Mouse (Mus musculus) midbrain, postnatal 0 days (tissue): ENCODE measurements around the gene Syne2. TPM values are rescaled to one million over a fixed set of nuclear protein-coding genes. Genes with fewer than 3 reads are reported as not detected.

Source experiments
- ATAC-seq: fragments of 200-750 bp; cut with Nextera tagmentation; 2 replicates; pipeline ENCODE4 v1.8.0; 2017; ENCODE audit warnings: moderate number of reproducible peaks, mild to moderate bottlenecking, moderate TSS enrichment, moderate library complexity; ENCODE audit not compliant: low FRiP score
- DNase-seq: peaks from one replicate; pipeline ENCODE4 v3.0.0-alpha.2; 2015; ENCODE audit warnings: low spot score
- H3K27ac ChIP-seq: fragments of 300-500 bp; sonication (generic); 2 replicates; pipeline ENCODE4 v1.5.1; 2014; ENCODE audit warnings: low read depth, mild to moderate bottlenecking, low read length, mixed read lengths
- H3K27me3 ChIP-seq: fragments of 300-500 bp; sonication (generic); 2 replicates; pipeline ENCODE4 v1.6.1; 2014; ENCODE audit warnings: low read length, control low read depth, mixed read lengths; ENCODE audit not compliant: insufficient read depth
- H3K36me3 ChIP-seq: fragments of 300-500 bp; sonication (generic); 2 replicates; pipeline ENCODE4 v1.6.1; 2014; ENCODE audit warnings: low read length, control low read depth, mixed read lengths; ENCODE audit not compliant: insufficient read depth
- H3K4me1 ChIP-seq: fragments of 300-500 bp; sonication (generic); 2 replicates; pipeline ENCODE4 v1.6.1; 2014; ENCODE audit warnings: mild to moderate bottlenecking, control low read depth, antibody characterized with exemption, low read length, mixed read lengths; ENCODE audit not compliant: insufficient read depth
- H3K4me2 ChIP-seq: fragments of 300-500 bp; sonication (generic); 2 replicates; pipeline ENCODE4 v1.6.1; 2014; ENCODE audit warnings: low read depth, mild to moderate bottlenecking, low read length, mixed read lengths; ENCODE audit not compliant: poor library complexity, severe bottlenecking
- H3K4me3 ChIP-seq: fragments of 300-500 bp; sonication (generic); 2 replicates; pipeline ENCODE4 v1.5.1; 2014; ENCODE audit warnings: low read depth, mild to moderate bottlenecking, low read length, moderate library complexity
- H3K9ac ChIP-seq: fragments of 300-500 bp; sonication (generic); replicated peaks from 2 replicates; pipeline ENCODE4 v1.6.1; 2014; ENCODE audit warnings: mild to moderate bottlenecking, low read length, moderate library complexity, mixed read lengths; ENCODE audit not compliant: poor library complexity, severe bottlenecking
- H3K9me3 ChIP-seq: fragments of 300-500 bp; sonication (generic); 2 replicates; pipeline ENCODE4 v1.6.1; 2016; ENCODE audit warnings: low read length, control low read depth
- CTCF ChIP-seq: IDR thresholded peaks from 2 replicates; pipeline ENCODE4 v1.5.1; 2016; ENCODE audit warnings: antibody characterized with exemption, mild to moderate bottlenecking
- WGBS: fragments of 180-500 bp; shearing (Covaris S2); extraction: QIAGEN DNeasy Blood & Tissue Kit; methylation state at CpG from one replicate; pipeline ENCODE4 v1.1.7; 2014; 5-methylcytosine and 5-hydroxymethylcytosine counted together
- polyA plus RNA-seq: library from polyadenylated mRNA; unstranded; fragments of >200 nt; fragmentation: Nextera tagmentation; extraction: Ambion mirVana; gene quantifications from 2 replicates; pipeline ENCODE4 v1.2.1, GENCODE M21; 2015
- total RNA-seq: library from RNA; depleted of rRNA; stranded (reverse); fragments of >200 nt; gene quantifications from 2 replicates; pipeline ENCODE4 v1.2.3, GENCODE M21; 2014

Gene Syne2
- total and polyA plus RNA-seq, 2 experiments from 2014 or later, result 20.3 to 49.3 TPM

DNA sequence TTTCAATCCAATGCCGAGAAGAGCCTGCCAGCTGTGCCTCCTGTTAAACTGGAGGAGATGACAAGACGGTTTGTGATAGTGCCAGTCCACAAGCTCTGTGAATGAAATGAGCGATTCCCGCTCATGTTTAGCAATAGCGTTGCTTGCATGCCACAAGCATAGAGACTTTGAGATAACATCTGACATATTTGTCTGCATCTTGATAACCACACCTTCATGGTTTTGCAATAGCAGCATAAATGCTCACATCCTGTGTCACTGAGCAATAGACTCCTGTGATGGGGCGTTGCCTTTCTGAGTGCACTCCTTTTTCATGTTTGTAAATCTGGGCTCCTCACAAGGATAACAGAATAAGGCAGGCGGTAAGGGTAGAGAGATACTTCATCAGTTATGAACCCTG lies 87.4 kb downstream of the Syne2 start:
- H3K36me3 ChIP-seq, result peaks cover 6% of the 10 kb centered on the region; the same call in 1 of the 2 replicates
- no peak overlapping the region for H3K4me2 ChIP-seq
- H3K4me3 ChIP-seq, result no peak overlapping the region
- DNase-seq, result no peak
- H3K9me3 ChIP-seq, result no peaks in the 10 kb centered on the region
- 95% methylated on average over 7 of the region's 7 CpGs for WGBS
- ATAC-seq, result no peak
- no peaks in the 10 kb centered on the region for H3K4me1 ChIP-seq
- TF ChIP-seq CTCF, result no peak
- no peaks in the 10 kb centered on the region for H3K27me3 ChIP-seq
- H3K9ac ChIP-seq, result no peak overlapping the region
- no peak overlapping the region for H3K27ac ChIP-seq

GRCm38 (mm10) chr12:75908466-75908865 lies 90.5 kb downstream of the Syne2 start:
- no peak overlapping the region for H3K4me2 ChIP-seq
- TF ChIP-seq CTCF, result no peak
- no peak for ATAC-seq
- no peaks in the 10 kb centered on the region for H3K27me3 ChIP-seq
- H3K36me3 ChIP-seq, result peaks cover 6% of the 10 kb centered on the region; the same call in 1 of the 2 replicates
- no peak overlapping the region for H3K4me3 ChIP-seq
- no peaks in the 10 kb centered on the region for H3K4me1 ChIP-seq
- no peak overlapping the region for H3K27ac ChIP-seq
- DNase-seq, result no peak
- WGBS, result 94% methylated on average over 3 of the region's 3 CpGs
- no peak overlapping the region for H3K9ac ChIP-seq
- H3K9me3 ChIP-seq, result no peaks in the 10 kb centered on the region

- no peak overlapping the region for H3K4me3 ChIP-seq
- no peak for ATAC-seq
- WGBS, result 93% methylated on average over 5 of the region's 5 CpGs
Observed at GRCm38 (mm10) chr12:75915694-75916093, 97.8 kb downstream of the Syne2 start.

DNA sequence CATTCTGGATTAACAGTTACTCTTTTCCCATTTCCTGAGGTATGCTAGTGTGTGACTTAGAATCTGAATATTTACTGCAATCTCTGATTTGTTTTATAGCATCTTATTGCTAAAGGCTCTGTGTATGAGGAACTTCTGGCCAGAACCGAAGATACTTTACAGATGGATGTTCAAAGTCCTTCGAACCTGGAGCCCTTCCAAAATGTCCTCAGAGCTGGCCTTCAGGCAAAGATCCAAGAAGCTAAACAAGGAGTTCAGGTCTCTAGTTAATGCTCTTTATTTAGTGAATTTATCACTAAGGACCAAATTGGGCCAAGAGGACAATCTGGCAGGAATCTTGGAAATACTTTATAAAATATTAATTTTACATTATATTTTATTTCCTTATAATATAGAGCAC lies 100.5 kb downstream of the Syne2 start:
- Histone ChIP-seq H3K36me3 (no peaks in the 10 kb centered on the region), H3K4me3 (no peak overlapping the region), H3K9me3 (no peaks in the 10 kb centered on the region), H3K4me2 (no peak overlapping the region), H3K27me3 (no peaks in the 10 kb centered on the region), H3K27ac (no peak overlapping the region), H3K9ac (no peak overlapping the region), H3K4me1 (no peaks in the 10 kb centered on the region)
- DNase-seq (no peak), ATAC-seq (no peak)
- WGBS, result 83% methylated on average over 2 of the region's 2 CpGs
- TF ChIP-seq CTCF, result no peak

More at GRCm38 (mm10) chr12:75915694-75916093, 97.8 kb downstream of the Syne2 start:
- Histone ChIP-seq H3K9me3 (no peaks in the 10 kb centered on the region), H3K4me2 (no peak overlapping the region), H3K27ac (no peak overlapping the region), H3K9ac (no peak overlapping the region), H3K36me3 (no peaks in the 10 kb centered on the region), H3K27me3 (no peaks in the 10 kb centered on the region), H3K4me1 (no peaks in the 10 kb centered on the region)
- DNase-seq, result no peak
- no peak for TF ChIP-seq CTCF

GRCm38 (mm10) chr12:75918914-75919313 lies 101.0 kb downstream of the Syne2 start:
- Histone ChIP-seq H3K4me3 (no peak overlapping the region), H3K9me3 (no peaks in the 10 kb centered on the region), H3K27ac (no peak overlapping the region), H3K36me3 (no peaks in the 10 kb centered on the region), H3K4me2 (no peak overlapping the region), H3K27me3 (no peaks in the 10 kb centered on the region), H3K4me1 (no peaks in the 10 kb centered on the region), H3K9ac (no peak overlapping the region)
- DNase-seq (peak; percentile 82), ATAC-seq (no peak)
- peak; percentile 78 for TF ChIP-seq CTCF
- WGBS, result 48% methylated on average over 6 of the region's 6 CpGs

DNA sequence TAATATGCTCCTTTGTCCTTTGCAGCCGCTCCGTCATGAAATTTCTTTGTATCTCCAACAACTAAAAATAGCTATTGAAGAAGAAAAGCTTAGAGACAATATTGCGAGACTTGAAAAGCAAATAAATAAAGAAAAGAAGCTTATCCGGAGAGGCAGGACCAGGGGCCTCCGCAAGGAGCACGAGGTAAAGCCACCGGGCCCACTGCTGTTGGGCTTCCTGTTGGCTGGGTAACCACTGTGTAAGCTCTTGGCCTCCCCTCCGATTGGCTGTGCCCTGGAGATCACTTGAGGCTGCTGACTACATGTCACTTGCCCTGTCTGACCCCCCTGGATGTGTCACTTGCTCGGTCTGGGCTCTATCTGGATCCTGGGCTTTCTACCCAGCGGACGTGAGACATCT lies 105.0 kb downstream of the Syne2 start:
- no peak for DNase-seq
- H3K4me3 ChIP-seq, result no peak overlapping the region
- no peak overlapping the region for H3K9ac ChIP-seq
- WGBS, result 43% methylated on average over 11 of the region's 11 CpGs
- H3K27me3 ChIP-seq, result no peaks in the 10 kb centered on the region
- no peak overlapping the region for H3K27ac ChIP-seq
- H3K4me2 ChIP-seq, result no peak overlapping the region
- H3K36me3 ChIP-seq, result peaks cover 3% of the 10 kb centered on the region; the same call in 1 of the 2 replicates
- ATAC-seq, result no peak
- TF ChIP-seq CTCF, result no peak
- no peaks in the 10 kb centered on the region for H3K4me1 ChIP-seq
- H3K9me3 ChIP-seq, result no peaks in the 10 kb centered on the region
